9 mouse cellular contexts compared by ENCODE assay signal in the genomic region with DNA sequence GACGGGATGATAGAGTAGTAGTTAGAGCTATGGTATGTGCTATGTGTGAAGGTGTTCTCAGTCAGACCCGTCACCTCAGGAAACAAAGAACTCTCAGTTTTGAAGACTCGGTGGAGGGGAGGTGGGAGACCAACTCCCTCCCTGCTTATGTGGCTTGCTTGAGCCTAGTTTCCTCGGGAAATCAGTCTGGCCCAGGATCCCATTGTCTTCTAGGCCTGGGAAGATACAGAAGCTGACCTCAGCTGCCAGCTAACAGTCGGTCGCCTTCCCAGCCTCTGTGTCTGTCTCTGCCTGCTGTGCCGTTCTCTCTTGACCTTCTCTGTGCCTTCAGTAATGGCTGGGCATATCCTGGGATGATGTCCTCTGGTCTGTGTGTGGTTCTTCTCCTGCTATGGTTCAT.
DNase-seq lines count a peak whose midpoint lies in the region; ATAC-seq and TF ChIP-seq lines count a peak whose summit lies in the region.
"Had no signal": no experiment of that assay in that cellular context is flagged by ENCODE, and none has a peak within 500 bp of the region (broad histone marks: within the 10 kb centered on the region; RNA-seq: fewer than 3 reads in every experiment).

No protein-coding gene starts in this region.

- H3K27me3 ChIP-seq in heart, embryonic 13.5 days (replicated peaks), result no peaks in the 10 kb centered on the region
- no peaks in the 10 kb centered on the region for H3K27me3 ChIP-seq in lung, embryonic 14.5 days (ENCODE audit: insufficient read depth, low read length)
- no peaks in the 10 kb centered on the region for H3K27me3 ChIP-seq in hindbrain, embryonic 15.5 days
- no peaks in the 10 kb centered on the region for H3K27me3 ChIP-seq in lung, embryonic 15.5 days
- H3K27me3 ChIP-seq in liver, postnatal 0 days (ENCODE audit: insufficient read depth, low read length), result no peaks in the 10 kb centered on the region
- H3K27me3 ChIP-seq: limb, embryonic 12.5 days had no signal

- no peak overlapping the region for H3K9ac ChIP-seq in heart, embryonic 13.5 days
- H3K9ac ChIP-seq in lung, embryonic 14.5 days, result no peak overlapping the region
- no peak overlapping the region for H3K9ac ChIP-seq in hindbrain, embryonic 15.5 days
- H3K9ac ChIP-seq in lung, embryonic 15.5 days, result no peak overlapping the region
- no peak overlapping the region for H3K9ac ChIP-seq in liver, postnatal 0 days (replicated peaks)
- H3K9ac ChIP-seq: limb, embryonic 12.5 days had no signal

- no peak for DNase-seq in heart, postnatal 25 days (ENCODE audit: low spot score)
- DNase-seq in lung, embryonic 14.5 days, result peak; percentile 19
- DNase-seq in lung, adult 2 months, result no peak
- DNase-seq in adipocyte (ENCODE audit: low spot score), result no peak
- DNase-seq in liver, postnatal 0 days, result no peak

- no peak overlapping the region for H3K4me3 ChIP-seq in heart, embryonic 13.5 days
- no peak overlapping the region for H3K4me3 ChIP-seq in lung, embryonic 14.5 days (ENCODE audit: low read depth, low read length)
- H3K4me3 ChIP-seq in lung, adult 2 months (replicated peaks; ENCODE audit: extremely low read depth, low read depth, low read length), result no peak overlapping the region
- no peak overlapping the region for H3K4me3 ChIP-seq in hindbrain, embryonic 15.5 days
- H3K4me3 ChIP-seq in lung, embryonic 15.5 days, result no peak overlapping the region
- no peak overlapping the region for H3K4me3 ChIP-seq in liver, postnatal 0 days (ENCODE audit: low read depth, low read length)
- H3K4me3 ChIP-seq: limb, embryonic 12.5 days had no signal

- H3K36me3 ChIP-seq in heart, embryonic 13.5 days, result no peaks in the 10 kb centered on the region
- H3K36me3 ChIP-seq in lung, embryonic 14.5 days (ENCODE audit: insufficient read depth), result no peaks in the 10 kb centered on the region
- no peaks in the 10 kb centered on the region for H3K36me3 ChIP-seq in hindbrain, embryonic 15.5 days
- no peaks in the 10 kb centered on the region for H3K36me3 ChIP-seq in lung, embryonic 15.5 days
- no peaks in the 10 kb centered on the region for H3K36me3 ChIP-seq in liver, postnatal 0 days (replicated peaks; ENCODE audit: insufficient read depth, low read length)

- WGBS in heart, embryonic 13.5 days, result 47% methylated on average over 7 of the region's 7 CpGs
- 45% methylated on average over 7 of the region's 7 CpGs for WGBS in lung, embryonic 14.5 days
- 46% methylated on average over 7 of the region's 7 CpGs for WGBS in lung, adult 2 months
- WGBS in hindbrain, embryonic 15.5 days, result 41% methylated on average over 7 of the region's 7 CpGs
- WGBS in lung, embryonic 15.5 days, result 45% methylated on average over 7 of the region's 7 CpGs
- 63% methylated on average over 7 of the region's 7 CpGs for WGBS in liver, postnatal 0 days (ENCODE audit: insufficient replicate concordance)

- TF ChIP-seq CTCF in lung, embryonic 14.5 days (IDR thresholded peaks at IDR 0.05; ENCODE audit: low read depth), result no peak
- no peak for TF ChIP-seq CTCF in lung, adult 2 months (IDR thresholded peaks at IDR 0.05; ENCODE audit: insufficient read depth, low read length)
- TF ChIP-seq CTCF in liver, postnatal 0 days (IDR thresholded peaks at IDR 0.05; ENCODE audit: low read depth), result no peak

- ATAC-seq in heart, embryonic 13.5 days (ENCODE audit: extremely low read depth, insufficient number of reproducible peaks, low FRiP score, low TSS enrichment), result no peak
- no peak for ATAC-seq in lung, embryonic 14.5 days (ENCODE audit: insufficient read depth)
- ATAC-seq in hindbrain, embryonic 15.5 days (ENCODE audit: low FRiP score, low read depth), result no peak
- ATAC-seq in lung, embryonic 15.5 days (ENCODE audit: borderline replicate concordance, extremely low read depth, low FRiP score, low TSS enrichment), result no peak
- no peak for ATAC-seq in liver, postnatal 0 days

- intact Hi-C loops in heart, postnatal 25 days (cut with DNase I), result loop anchor here (5.0 kb wide), 1 partner anchor 48 kb away; no protein-coding TSS in a partner anchor

- no peak overlapping the region for H3K4me2 ChIP-seq in heart, embryonic 13.5 days
- no peak overlapping the region for H3K4me2 ChIP-seq in lung, embryonic 14.5 days
- H3K4me2 ChIP-seq in hindbrain, embryonic 15.5 days, result no peak overlapping the region
- H3K4me2 ChIP-seq in lung, embryonic 15.5 days, result no peak overlapping the region
- H3K4me2 ChIP-seq in liver, postnatal 0 days (ENCODE audit: low read depth, low read length), result no peak overlapping the region
- H3K4me2 ChIP-seq: limb, embryonic 12.5 days had no signal

- H3K9me3 ChIP-seq in heart, embryonic 13.5 days, result no peaks in the 10 kb centered on the region
- no peaks in the 10 kb centered on the region for H3K9me3 ChIP-seq in lung, embryonic 14.5 days (ENCODE audit: low read depth, low read length)
- H3K9me3 ChIP-seq in hindbrain, embryonic 15.5 days, result no peaks in the 10 kb centered on the region
- no peaks in the 10 kb centered on the region for H3K9me3 ChIP-seq in lung, embryonic 15.5 days
- no peaks in the 10 kb centered on the region for H3K9me3 ChIP-seq in liver, postnatal 0 days (ENCODE audit: low read length)
- H3K9me3 ChIP-seq: limb, embryonic 12.5 days had no signal

- no peak for TF ChIP-seq POLR2A in lung, adult 2 months (IDR thresholded peaks at IDR 0.05; ENCODE audit: borderline replicate concordance, extremely low read depth, low read depth, low read length)

- H3K27ac ChIP-seq in heart, embryonic 13.5 days (replicated peaks), result peak overlapping the region; percentile 65
- 0 out of 2 replicates have a peak overlapping the region, but pooled peaks have one; percentile 22 for H3K27ac ChIP-seq in lung, embryonic 14.5 days (ENCODE audit: low read depth)
- H3K27ac ChIP-seq in hindbrain, embryonic 15.5 days (replicated peaks), result peak overlapping the region; percentile 17; the same call in 1 of the 2 replicates
- H3K27ac ChIP-seq in lung, embryonic 15.5 days, result 0 out of 2 replicates have a peak overlapping the region, but pooled peaks have one; percentile 21
- no peak overlapping the region for H3K27ac ChIP-seq in liver, postnatal 0 days (ENCODE audit: low read depth)
- H3K27ac ChIP-seq: limb, embryonic 12.5 days had no signal

- no peak for TF ChIP-seq EP300 in liver, postnatal 0 days (IDR thresholded peaks at IDR 0.05; ENCODE audit: low read depth)

- H3K4me1 ChIP-seq in heart, embryonic 13.5 days, result peaks cover 64% of the 10 kb centered on the region
- 0 out of 2 replicates have a peak, but pooled peaks cover 4% of the 10 kb centered on the region for H3K4me1 ChIP-seq in lung, embryonic 14.5 days (ENCODE audit: insufficient read depth)
- H3K4me1 ChIP-seq in lung, adult 2 months (ENCODE audit: control insufficient read depth, insufficient read depth, low read length), result peaks cover 27% of the 10 kb centered on the region
- H3K4me1 ChIP-seq in hindbrain, embryonic 15.5 days (replicated peaks), result peaks cover 32% of the 10 kb centered on the region
- H3K4me1 ChIP-seq in lung, embryonic 15.5 days, result peaks cover 44% of the 10 kb centered on the region
- H3K4me1 ChIP-seq in liver, postnatal 0 days (ENCODE audit: insufficient read depth), result peaks cover 24% of the 10 kb centered on the region; the same call in 1 of the 2 replicates
